Mouse (Mus musculus) heart, embryonic 10.5 days (tissue): ENCODE measurements around the gene Ss18l2. TPM values are rescaled to one million over a fixed set of nuclear protein-coding genes. Genes with fewer than 3 reads are reported as not detected.

Experiments used
- DNase-seq: peaks from one replicate; pipeline ENCODE4 v3.0.0-alpha.2; 2017; ENCODE audit warnings: low spot score
- H3K27ac ChIP-seq: fragments of 300-500 bp; sonication (generic); 2 replicates; pipeline ENCODE4 v1.5.1; 2016; ENCODE audit warnings: mild to moderate bottlenecking
- H3K27me3 ChIP-seq: fragments of 300-500 bp; sonication (generic); 2 replicates; pipeline ENCODE4 v1.6.1; 2016; ENCODE audit warnings: mild to moderate bottlenecking; ENCODE audit not compliant: poor library complexity, insufficient read depth, severe bottlenecking
- H3K36me3 ChIP-seq: fragments of 300-500 bp; sonication (generic); 2 replicates; pipeline ENCODE4 v1.6.1; 2016; ENCODE audit warnings: mild to moderate bottlenecking, moderate library complexity
- H3K4me1 ChIP-seq: fragments of 300-500 bp; sonication (generic); 2 replicates; pipeline ENCODE4 v1.6.1; 2016; ENCODE audit warnings: mild to moderate bottlenecking
- H3K4me3 ChIP-seq: fragments of 300-500 bp; sonication (generic); 2 replicates; pipeline ENCODE4 v1.5.1; 2016; ENCODE audit warnings: mild to moderate bottlenecking, moderate library complexity
- H3K9me3 ChIP-seq: fragments of 300-500 bp; sonication (generic); 2 replicates; pipeline ENCODE4 v1.6.1; 2016; ENCODE audit warnings: mild to moderate bottlenecking, moderate library complexity
- WGBS: fragments of 180-500 bp; shearing (Covaris S2); methylation state at CpG from one replicate; pipeline ENCODE4 v1.1.7; 2016; 5-methylcytosine and 5-hydroxymethylcytosine counted together
- polyA plus RNA-seq: library from polyadenylated mRNA; unstranded; fragments of >200 nt; fragmentation: Nextera tagmentation; extraction: Ambion mirVana; gene quantifications from 2 replicates; pipeline ENCODE4 v1.2.1, GENCODE M21; 2016

Ss18l2 gene
- polyA plus RNA-seq, result 115 and 138 TPM in 2 replicates

DNA sequence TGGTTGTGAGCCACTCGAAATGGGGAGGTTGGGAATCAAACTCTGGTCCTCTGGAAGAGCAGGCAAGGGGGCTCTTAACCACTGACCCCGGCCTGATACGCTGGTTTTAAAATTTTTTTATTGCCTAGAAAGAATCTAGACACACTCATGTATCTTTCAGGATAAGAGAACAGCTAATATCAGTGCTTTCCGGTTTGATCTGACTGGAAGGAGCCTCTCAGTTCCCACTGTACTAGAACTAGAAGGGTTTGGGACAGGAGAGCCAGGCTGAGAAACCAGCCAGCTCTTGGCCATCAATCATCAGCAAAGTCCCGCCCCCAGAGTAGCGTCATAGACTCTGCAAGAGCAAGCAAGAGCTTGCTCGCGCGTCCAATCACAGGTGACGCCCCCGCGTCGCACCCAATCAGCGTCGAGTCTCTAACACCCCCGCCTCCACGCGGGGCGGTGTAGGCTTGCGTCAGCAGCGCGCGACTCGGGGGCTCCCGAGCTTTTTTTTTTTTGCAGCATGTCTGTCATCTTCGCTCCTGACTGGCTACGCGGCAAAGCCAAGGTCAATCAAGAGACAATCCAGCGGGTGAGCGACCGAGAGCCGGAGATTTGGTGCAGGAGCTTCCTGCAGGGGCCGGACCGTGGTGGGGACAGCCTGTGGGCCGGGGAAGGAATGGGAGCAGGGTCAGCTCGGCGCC is at the start of gene Ss18l2:
Ss18l2 (plus strand) TSS at position 432 of the 686 bp plus-strand sequence.
- DNase-seq, result peak; percentile 99
- WGBS, result 5% methylated on average over 37 of the region's 37 CpGs
- H3K9me3 ChIP-seq, result no peaks in the 10 kb centered on the region
- peaks cover 37% of the 10 kb centered on the region for H3K4me1 ChIP-seq
- H3K27me3 ChIP-seq, result no peaks in the 10 kb centered on the region; the same call in 1 of the 2 replicates
- H3K4me3 ChIP-seq, result peak within 1 kb of the TSS; percentile 86
- H3K27ac ChIP-seq, result peak within 1 kb of the TSS; percentile 95
- H3K36me3 ChIP-seq, result peaks cover 19% of the 10 kb centered on the region

GRCm38 (mm10) chr9:121663467-121663866 is 46.7 kb upstream of the Ss18l2 start:
- WGBS, result 80% methylated on average over 6 of the region's 6 CpGs
- Histone ChIP-seq H3K27ac (no peak overlapping the region), H3K4me3 (no peak overlapping the region), H3K36me3 (no peaks in the 10 kb centered on the region), H3K4me1 (no peaks in the 10 kb centered on the region), H3K9me3 (no peaks in the 10 kb centered on the region), H3K27me3 (peaks cover 90% of the 10 kb centered on the region)
- DNase-seq, result no peak

GRCm38 (mm10) chr9:121664104-121664503 is 46.0 kb upstream of the Ss18l2 start:
- no peak for DNase-seq
- Histone ChIP-seq H3K4me3 (no peak overlapping the region), H3K36me3 (no peaks in the 10 kb centered on the region), H3K9me3 (no peaks in the 10 kb centered on the region), H3K27ac (no peak overlapping the region), H3K27me3 (peaks cover 94% of the 10 kb centered on the region), H3K4me1 (peaks cover under 1% of the 10 kb centered on the region; the same call in 1 of the 2 replicates)
- whole genome bisulfite sequencing, result 84% methylated on average over 5 of the region's 5 CpGs

GRCm38 (mm10) chr9:121666957-121667630 is 43.0 kb upstream of the Ss18l2 start:
- Histone ChIP-seq H3K36me3 (no peaks in the 10 kb centered on the region), H3K9me3 (no peaks in the 10 kb centered on the region), H3K4me1 (peaks cover 30% of the 10 kb centered on the region), H3K27me3 (peaks cover 87% of the 10 kb centered on the region), H3K27ac (no peak overlapping the region), H3K4me3 (no peak overlapping the region)
- WGBS, result 72% methylated on average over 16 of the region's 16 CpGs
- no peak for DNase-seq

DNA sequence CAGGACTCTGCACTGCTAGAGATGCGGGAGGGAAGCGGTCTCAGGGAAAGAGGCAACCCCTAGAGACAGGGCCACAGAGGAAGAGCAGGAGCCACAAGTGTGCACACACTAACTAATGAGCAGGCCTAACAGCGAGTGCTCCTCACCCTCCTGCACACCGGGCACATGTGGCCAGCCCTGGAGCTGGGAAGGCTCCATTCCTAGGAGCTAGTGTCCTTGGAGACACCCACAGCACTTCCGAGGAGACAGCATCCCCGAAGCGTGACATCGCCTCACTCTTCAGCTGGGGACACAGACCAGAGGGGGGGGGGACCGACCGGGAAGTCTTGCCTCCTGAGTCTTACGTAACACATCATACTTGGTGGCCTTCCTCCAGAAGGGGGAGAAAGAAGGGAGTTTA is 42.3 kb upstream of the Ss18l2 start:
- Histone ChIP-seq H3K4me1 (peaks cover 37% of the 10 kb centered on the region), H3K9me3 (no peaks in the 10 kb centered on the region), H3K36me3 (no peaks in the 10 kb centered on the region), H3K4me3 (no peak overlapping the region), H3K27me3 (peaks cover 80% of the 10 kb centered on the region), H3K27ac (no peak overlapping the region)
- no peak for DNase-seq
- 77% methylated on average over 11 of the region's 11 CpGs for WGBS

DNA sequence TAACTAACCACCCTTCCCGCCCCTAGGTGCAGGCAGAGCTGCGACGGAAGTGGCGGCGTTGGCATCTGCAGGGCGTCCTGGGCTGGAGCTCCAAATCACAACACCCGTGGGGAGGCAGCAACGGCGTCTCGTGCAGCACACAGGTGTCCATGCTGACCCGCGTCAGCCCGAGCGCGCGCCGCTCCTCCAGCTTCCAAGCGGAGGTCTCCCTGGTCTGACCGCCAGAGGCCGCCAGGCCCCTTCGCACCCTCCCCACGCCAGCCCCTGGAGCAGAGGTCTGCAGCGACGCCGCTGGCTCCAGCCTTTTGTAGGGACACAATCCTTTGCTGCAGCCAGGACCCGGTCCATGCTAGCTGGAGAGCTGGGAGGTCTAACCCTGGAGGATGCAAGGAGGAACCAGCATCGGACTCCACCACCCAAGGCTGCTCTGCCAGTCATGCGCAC is 40.8 kb upstream of the Ss18l2 start:
- under 1% methylated on average over 28 of the region's 28 CpGs for WGBS
- H3K27ac ChIP-seq, result peak overlapping the region; percentile 29; the same call in 1 of the 2 replicates
- peaks cover 69% of the 10 kb centered on the region for H3K27me3 ChIP-seq
- peak; percentile 89 for DNase-seq
- H3K4me3 ChIP-seq, result peak overlapping the region; percentile 46
- H3K4me1 ChIP-seq, result peaks cover 41% of the 10 kb centered on the region
- H3K36me3 ChIP-seq, result no peaks in the 10 kb centered on the region
- no peaks in the 10 kb centered on the region for H3K9me3 ChIP-seq

DNA sequence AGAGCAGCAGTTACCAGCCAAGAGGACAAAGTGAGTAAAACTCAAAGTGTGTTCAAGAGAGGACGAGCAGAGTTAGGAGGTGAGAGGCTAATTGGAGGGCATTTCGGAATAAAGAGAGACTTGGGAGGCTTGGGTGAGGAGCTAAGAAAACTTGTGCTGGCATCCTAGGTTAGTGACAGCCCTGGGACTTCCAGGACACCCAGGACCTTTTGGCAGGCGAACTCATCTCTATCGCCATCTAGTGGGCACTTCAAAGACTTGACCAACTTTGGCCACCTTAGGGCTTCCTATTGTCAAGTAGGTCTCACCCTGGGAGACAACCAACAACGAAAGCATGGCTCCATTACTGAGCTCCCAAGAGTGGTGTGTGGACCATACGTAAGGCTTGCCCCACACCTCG is 38.8 kb upstream of the Ss18l2 start:
- no peak for DNase-seq
- Histone ChIP-seq H3K27me3 (peaks cover 50% of the 10 kb centered on the region), H3K27ac (no peak overlapping the region), H3K4me1 (peaks cover 41% of the 10 kb centered on the region), H3K9me3 (no peaks in the 10 kb centered on the region), H3K4me3 (no peak overlapping the region), H3K36me3 (no peaks in the 10 kb centered on the region)
- 19% methylated on average over 7 of the region's 7 CpGs for WGBS

- WGBS, result 30% methylated on average over 5 of the region's 5 CpGs
- Histone ChIP-seq H3K4me3 (no peak overlapping the region), H3K4me1 (peaks cover 46% of the 10 kb centered on the region), H3K9me3 (no peaks in the 10 kb centered on the region), H3K27me3 (peaks cover 44% of the 10 kb centered on the region), H3K36me3 (no peaks in the 10 kb centered on the region), H3K27ac (peak overlapping the region; percentile 69)
- no peak for DNase-seq
Measured at GRCm38 (mm10) chr9:121672311-121672710, 37.8 kb upstream of the Ss18l2 start.

- Histone ChIP-seq H3K4me3 (no peak overlapping the region), H3K27me3 (peaks cover 36% of the 10 kb centered on the region), H3K9me3 (no peaks in the 10 kb centered on the region), H3K36me3 (no peaks in the 10 kb centered on the region), H3K4me1 (peaks cover 52% of the 10 kb centered on the region), H3K27ac (no peak overlapping the region)
- DNase-seq, result no peak
- WGBS, result 86% methylated on average over 5 of the region's 5 CpGs
Measured at GRCm38 (mm10) chr9:121673716-121674115, 36.4 kb upstream of the Ss18l2 start.

DNA sequence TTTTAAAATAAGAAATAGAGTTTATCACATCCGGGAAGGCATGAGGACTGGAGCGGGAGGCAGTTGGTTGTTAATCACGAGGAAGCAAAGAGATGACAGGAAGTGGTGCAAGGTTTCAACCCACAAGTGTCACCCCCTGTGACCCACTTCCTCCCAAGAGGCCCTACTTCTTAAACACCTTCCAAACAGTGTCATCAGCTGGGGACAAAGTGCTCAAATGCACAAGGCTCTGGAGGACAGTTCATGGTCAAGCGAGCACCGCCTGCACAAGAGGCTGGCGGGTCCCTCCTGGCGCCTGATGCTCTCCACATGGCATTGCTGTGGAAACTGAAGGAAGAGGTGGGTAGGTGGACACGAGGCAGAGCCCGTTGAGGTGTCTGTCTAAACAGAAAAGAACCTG is 35.1 kb upstream of the Ss18l2 start:
- DNase-seq, result no peak
- Histone ChIP-seq H3K36me3 (no peaks in the 10 kb centered on the region), H3K9me3 (no peaks in the 10 kb centered on the region), H3K4me3 (no peak overlapping the region), H3K27ac (no peak overlapping the region), H3K4me1 (peaks cover 47% of the 10 kb centered on the region), H3K27me3 (peaks cover 23% of the 10 kb centered on the region)
- WGBS, result 75% methylated on average over 9 of the region's 9 CpGs

DNA sequence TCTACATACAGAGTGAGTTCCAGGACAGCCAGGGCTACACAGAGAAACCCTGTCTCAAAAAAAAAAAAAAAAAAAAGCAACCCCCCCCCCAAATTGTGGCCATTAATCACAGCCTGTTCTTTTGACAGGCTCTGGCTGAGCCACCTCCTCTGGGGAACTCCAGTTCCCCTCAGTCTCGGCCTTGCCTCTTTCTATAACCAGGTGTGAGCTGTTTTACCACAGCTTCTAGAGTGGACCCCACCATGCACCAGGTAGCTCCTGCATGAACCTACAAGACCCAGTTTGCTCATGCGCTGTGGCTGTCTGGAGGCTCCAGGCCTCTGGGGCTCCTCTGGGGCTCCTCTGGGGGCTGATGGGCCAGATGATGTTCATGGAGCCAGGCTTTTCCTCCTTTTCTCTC is 34.6 kb upstream of the Ss18l2 start:
- Histone ChIP-seq H3K9me3 (no peaks in the 10 kb centered on the region), H3K27ac (no peak overlapping the region), H3K27me3 (peaks cover 18% of the 10 kb centered on the region), H3K4me1 (peaks cover 41% of the 10 kb centered on the region), H3K36me3 (no peaks in the 10 kb centered on the region), H3K4me3 (no peak overlapping the region)
- WGBS, result 86% methylated on average over 2 of the region's 2 CpGs
- DNase-seq, result no peak

DNA sequence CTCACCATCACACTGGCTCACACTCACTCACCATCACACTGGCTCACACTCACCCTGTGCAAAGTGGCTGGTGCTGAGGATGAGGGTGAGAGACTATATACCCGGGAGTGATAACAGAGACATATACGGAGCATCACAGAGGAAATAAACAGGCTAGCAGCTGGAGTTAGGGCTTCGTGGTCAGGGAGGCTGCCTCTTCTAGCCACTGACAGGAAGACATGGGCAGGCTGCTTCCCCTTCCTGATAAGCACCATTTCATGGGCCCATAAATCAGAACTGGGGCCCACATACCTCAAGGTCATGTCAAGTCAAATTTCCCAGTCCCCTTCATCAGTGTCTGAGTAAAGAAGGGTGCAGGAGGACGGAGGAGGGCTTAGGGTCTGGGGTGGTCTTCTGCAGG is 33.1 kb upstream of the Ss18l2 start:
- no peak for DNase-seq
- Histone ChIP-seq H3K4me3 (no peak overlapping the region), H3K9me3 (no peaks in the 10 kb centered on the region), H3K27me3 (peaks cover 10% of the 10 kb centered on the region; the same call in 1 of the 2 replicates), H3K36me3 (no peaks in the 10 kb centered on the region), H3K4me1 (peaks cover 27% of the 10 kb centered on the region), H3K27ac (no peak overlapping the region)
- 66% methylated on average over 4 of the region's 4 CpGs for WGBS

DNA sequence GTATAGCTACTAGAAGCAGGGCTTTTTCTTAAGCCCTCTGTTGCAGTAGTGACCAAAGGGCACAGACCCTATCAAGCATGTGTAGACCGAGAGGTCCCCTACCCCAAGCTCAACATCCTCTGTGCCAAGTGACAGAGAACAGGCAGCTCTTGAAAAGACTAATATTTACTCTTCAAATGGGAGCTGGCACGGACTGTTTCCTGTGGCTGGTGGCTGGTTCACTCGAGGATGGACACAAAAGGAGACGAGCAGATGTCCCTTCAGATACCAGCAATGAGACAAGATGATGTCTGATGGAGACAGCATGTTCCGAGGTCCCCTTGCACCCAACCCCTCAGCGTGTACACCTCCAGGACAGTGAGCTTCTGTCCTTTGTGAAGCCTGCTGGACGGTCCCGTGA is 32.7 kb upstream of the Ss18l2 start:
- peaks cover 10% of the 10 kb centered on the region; the same call in 1 of the 2 replicates for H3K27me3 ChIP-seq
- no peaks in the 10 kb centered on the region for H3K9me3 ChIP-seq
- peaks cover 23% of the 10 kb centered on the region for H3K4me1 ChIP-seq
- no peak overlapping the region for H3K4me3 ChIP-seq
- H3K27ac ChIP-seq, result no peak overlapping the region
- H3K36me3 ChIP-seq, result no peaks in the 10 kb centered on the region
- DNase-seq, result no peak
- WGBS, result 72% methylated on average over 8 of the region's 8 CpGs
